Mouse (Mus musculus): ENCODE measurements around the gene Arhgef3.

GRCm38 (mm10) chr14:27070128-27070527 lies 44.6 kb upstream of the Arhgef3 start:
- TF ChIP-seq ZC3H11A (IDR thresholded peaks at IDR 0.05; ENCODE audit: borderline replicate concordance, low read depth, low read length), result no peak
- TF ChIP-seq HCFC1 (IDR thresholded peaks at IDR 0.05; ENCODE audit: borderline replicate concordance, insufficient read depth, low read length), result no peak
- TF ChIP-seq ZNF384 (IDR thresholded peaks at IDR 0.05; ENCODE audit: low read depth, low read length), result no peak
- no peak for TF ChIP-seq MAFK (IDR thresholded peaks at IDR 0.05; ENCODE audit: insufficient read depth, low read depth, low read length)
- no peak for TF ChIP-seq CHD2 (IDR thresholded peaks at IDR 0.05; ENCODE audit: low read depth, low read length)

Measured in ES-E14 (cell line).